Mouse (Mus musculus) layer of hippocampus, adult 9-10 months (tissue): ENCODE measurements around the gene Hnrnpul1.

Experiments
- DNase-seq: peaks from one replicate; pipeline ENCODE4 v3.0.0; 2022; ENCODE audit warnings: low spot score

Hnrnpul1 gene

GRCm38 (mm10) chr7:25718788-25719417, 35.7 kb downstream of the Hnrnpul1 start, which contains the start of gene Ccdc97:
Gene Ccdc97, minus strand, starts transcription at chr7:25719088.
- DNase-seq: peak; percentile 95

- no peak for DNase-seq
Measured at GRCm38 (mm10) chr7:25717478-25717877, 37.1 kb downstream of the Hnrnpul1 start.

- DNase-seq: no peak
Measured at GRCm38 (mm10) chr7:25715731-25716271, 38.8 kb downstream of the Hnrnpul1 start.

DNA sequence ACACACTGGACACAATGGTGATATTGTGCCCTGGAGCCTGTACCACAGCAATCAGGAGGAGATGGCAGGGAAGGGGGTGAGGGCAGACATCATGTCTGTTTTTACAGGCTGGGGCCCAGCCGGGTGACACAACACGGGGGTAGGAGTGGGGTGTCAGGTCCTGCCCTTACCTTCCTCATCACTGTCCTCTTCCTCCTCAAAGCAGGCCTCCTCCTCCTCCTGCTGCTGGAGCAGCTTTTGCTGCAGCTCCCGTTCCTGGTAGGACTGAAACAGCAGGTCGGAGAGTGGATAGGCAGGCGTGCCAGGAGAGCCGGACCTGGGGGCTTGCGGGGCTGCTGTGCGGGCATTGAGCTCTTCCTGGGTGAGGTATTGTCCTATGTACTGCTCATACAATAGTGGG, 40.0 kb downstream of the Hnrnpul1 start:
- DNase-seq: no peak

DNA sequence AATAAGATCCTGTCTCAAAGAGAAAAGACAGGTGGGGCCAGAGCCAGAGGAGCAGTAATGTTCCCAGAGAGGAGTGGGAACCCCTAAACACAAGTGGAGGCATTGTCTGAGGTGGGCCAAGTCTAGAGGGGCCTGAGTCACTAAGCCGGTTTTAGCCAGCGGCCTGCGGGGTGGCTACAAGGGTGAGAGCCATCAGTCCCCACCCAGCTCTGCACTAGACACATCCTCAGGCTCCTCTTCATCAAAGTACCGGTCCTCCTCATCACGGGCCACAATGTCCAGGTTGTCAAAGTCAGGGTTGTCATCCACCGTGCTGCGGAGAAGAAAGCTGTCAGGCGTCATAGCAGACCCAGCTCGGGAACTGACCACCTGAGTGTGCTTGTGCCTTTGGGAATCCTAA, 41.8 kb downstream of the Hnrnpul1 start:
- DNase-seq: no peak

- no peak for DNase-seq
Measured at GRCm38 (mm10) chr7:25711731-25712197, 42.8 kb downstream of the Hnrnpul1 start.

- no peak for DNase-seq
Measured at GRCm38 (mm10) chr7:25711165-25711564, 43.4 kb downstream of the Hnrnpul1 start.

- no peak for DNase-seq
Measured at GRCm38 (mm10) chr7:25710519-25711130, 43.9 kb downstream of the Hnrnpul1 start.

- no peak for DNase-seq
Measured at GRCm38 (mm10) chr7:25709961-25710360, 44.6 kb downstream of the Hnrnpul1 start.

DNA sequence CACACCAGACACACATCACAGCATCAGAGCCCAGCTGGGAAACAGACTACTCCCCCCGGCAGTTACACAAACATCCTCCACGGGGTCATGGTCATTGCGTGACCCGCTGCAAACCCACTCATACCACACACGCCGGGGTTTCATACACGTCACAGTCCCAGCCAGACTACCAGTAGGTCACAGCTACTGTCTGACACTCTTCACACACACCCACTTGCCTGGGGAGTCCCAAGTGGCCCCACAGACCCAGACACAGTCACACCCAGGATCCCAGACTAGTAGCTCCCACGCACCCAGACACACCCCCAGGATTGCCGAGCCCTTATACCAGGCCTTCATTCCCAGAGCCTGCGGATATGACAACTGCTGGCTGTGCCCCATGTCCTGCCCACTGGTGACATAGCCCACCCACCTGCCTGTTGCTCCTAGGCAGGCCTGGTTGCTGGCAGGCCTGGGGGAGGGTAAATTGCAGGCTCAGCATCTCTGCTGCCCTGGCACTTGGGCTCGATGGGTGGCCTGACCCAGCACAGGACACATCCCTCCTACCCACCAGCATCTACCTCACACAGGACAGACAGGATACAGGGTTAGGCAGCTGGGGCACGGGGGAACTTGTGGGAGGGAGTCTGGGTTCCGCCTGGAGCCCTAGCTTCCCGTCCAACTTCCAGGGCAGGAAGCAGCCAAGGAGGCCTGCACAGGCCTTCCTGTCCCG, 46.8 kb downstream of the Hnrnpul1 start:
- no peak for DNase-seq

DNA sequence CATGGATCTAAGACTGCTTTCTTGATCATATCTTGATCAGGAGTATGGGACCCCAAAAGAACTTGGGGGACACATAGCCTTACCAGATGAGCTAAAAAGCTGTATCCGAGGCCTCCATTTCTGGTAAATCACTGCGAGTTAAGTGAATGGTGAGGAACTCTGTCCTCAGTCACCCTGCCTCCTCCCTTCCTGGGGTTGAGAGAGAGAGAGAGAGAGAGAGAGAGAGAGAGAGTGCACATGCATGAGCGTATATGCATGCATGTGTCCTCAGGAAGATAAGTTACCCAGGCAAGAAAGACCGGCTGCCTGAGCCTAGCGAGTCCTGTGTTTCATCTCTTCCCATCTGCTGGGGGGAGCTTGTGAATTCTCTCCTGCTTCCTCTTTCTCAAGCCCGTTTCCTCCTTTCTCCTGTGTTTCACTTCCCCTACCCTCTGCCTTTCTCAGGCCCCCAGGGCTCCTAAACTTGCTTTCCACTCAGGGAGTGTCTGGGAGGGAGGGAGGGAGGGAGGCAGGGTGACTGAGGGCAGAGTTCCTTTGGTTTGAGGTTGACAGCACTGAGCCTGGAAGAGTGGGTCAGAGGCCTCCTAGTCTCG, 47.9 kb downstream of the Hnrnpul1 start:
- DNase-seq: no peak

- no peak for DNase-seq
Measured at GRCm38 (mm10) chr7:25705801-25706251, 48.7 kb downstream of the Hnrnpul1 start.

- DNase-seq: no peak
Measured at GRCm38 (mm10) chr7:25704716-25705364, 49.7 kb downstream of the Hnrnpul1 start.

DNA sequence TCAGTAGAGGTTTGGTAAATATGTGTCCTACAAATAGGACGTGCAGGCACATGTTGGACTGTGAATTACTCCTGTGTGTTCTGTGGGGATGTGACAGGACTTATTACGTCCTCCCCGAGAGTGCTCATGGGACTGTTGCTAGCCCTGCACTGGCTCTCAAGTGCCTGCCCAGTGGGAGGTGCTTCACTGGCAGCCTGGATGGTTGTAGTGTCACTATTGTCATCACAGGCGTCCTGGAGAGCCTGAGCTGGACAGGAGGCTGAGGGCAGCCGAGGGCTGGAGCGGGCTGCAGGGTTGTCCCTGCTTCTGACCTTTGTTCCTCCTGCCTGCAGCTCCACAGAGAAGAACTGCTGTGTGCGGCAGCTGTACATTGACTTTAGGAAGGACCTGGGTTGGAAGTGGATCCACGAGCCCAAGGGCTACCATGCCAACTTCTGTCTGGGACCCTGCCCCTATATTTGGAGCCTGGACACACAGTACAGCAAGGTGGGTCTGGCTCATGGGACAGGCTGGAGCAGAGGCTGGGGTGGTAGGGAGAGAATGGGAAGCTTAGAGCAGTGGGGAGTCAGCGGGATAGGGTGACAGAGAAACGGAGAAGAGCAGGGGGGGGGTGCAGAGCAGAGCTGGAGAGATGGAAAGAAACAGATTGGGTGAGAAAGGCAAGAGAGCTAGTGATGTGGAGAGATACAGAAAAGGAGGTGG, 50.6 kb downstream of the Hnrnpul1 start:
- DNase-seq: no peak

GRCm38 (mm10) chr7:25702350-25702749, 52.2 kb downstream of the Hnrnpul1 start:
- no peak for DNase-seq

GRCm38 (mm10) chr7:25700732-25701131, 53.8 kb downstream of the Hnrnpul1 start:
- no peak for DNase-seq

DNA sequence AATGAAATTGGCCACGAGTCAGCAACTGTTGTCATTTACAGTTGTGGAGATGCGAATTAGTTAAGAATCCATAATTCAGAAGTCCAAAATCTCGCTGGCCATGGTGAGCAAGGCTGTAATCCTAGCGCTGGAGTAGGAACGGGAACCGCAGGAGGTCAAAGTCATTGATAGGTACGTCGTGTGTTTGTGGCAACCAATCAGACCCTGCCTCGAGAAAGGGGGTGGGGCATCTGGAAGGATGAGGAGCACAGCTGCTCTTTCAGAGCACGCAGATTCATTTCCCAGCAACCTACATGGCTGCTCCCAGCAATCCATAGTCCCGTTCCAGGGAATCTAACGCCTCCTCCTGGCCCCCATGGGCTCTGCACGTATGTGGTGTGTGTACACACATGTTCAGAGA, 54.7 kb downstream of the Hnrnpul1 start:
- DNase-seq: no peak

DNA sequence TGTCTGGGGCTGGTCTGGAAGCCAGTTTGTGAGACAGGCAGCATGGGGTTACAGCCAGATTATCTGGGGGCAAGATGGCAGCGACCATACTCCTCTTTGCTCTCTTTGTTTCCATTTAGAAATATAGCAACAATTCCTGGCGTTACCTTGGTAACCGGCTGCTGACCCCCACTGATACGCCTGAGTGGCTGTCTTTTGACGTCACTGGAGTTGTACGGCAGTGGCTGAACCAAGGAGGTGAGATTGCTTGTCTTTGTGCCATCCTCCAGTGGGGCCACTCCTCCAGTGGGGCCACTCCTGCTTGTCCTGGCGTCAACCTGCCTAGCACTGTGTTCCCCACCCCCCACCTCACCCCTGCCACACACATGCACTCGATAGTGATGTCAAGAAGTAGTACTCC, 60.5 kb downstream of the Hnrnpul1 start:
- DNase-seq: no peak

DNA sequence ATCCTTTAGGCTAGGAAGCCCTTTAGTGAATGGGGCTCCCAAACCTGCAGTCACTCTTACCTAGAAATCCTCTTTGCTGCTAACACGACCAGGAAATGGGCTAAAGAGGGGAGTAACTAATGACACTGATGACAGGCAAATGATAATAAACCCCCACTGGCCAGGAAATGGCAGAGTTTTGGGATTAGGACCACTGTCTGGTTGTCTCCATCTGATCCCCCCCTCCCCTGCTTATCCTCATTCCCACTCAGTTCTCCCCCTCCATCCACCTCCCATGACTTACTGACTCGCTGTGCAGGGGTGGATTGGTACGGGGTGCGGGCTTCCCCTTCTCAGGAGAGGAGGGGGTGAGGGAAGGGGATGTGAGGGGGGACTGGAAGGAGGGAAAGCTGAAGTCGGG, 64.5 kb downstream of the Hnrnpul1 start:
- no peak for DNase-seq

- DNase-seq: no peak
Measured at GRCm38 (mm10) chr7:25689603-25690021, 64.9 kb downstream of the Hnrnpul1 start.
